Mouse (Mus musculus): ENCODE results near the gene Usp45. TPM values are rescaled to one million over a fixed set of nuclear protein-coding genes. Genes with fewer than 3 reads are reported as not detected.
A peak's percentile ranks its signal among the peaks of the same experiment; 100 is the strongest.

The Usp45 gene
- polyA plus RNA-seq, 1 experiment from 2014 or later, result 3.4 TPM

DNA sequence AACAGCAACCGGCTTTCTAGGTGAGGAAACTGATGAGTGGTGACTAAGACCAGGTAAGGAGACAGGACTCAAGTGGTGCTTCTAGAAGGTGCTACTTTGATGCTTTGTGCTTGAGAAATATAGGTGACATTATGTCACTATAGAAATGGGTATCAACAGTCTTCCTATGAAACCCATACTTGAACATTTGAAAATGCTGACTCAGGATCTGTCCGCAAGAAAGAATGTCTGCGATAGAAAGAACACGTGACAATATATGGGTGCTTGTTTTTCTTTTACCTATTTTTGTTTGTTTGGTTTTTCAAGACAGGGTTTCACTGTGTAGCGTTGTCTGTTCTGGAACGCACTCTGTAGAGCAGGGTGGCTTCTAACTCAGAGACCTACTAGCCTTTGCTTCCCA is 45.7 kb downstream of the Usp45 start:
- TF ChIP-seq CTCF (IDR thresholded peaks at IDR 0.05; ENCODE audit: low read depth), result no peak
- no peak overlapping the region for H3K4me3 ChIP-seq (ENCODE audit: low read depth, low read length)
- 86% methylated on average over 6 of the region's 6 CpGs for WGBS
- no peaks in the 10 kb centered on the region for H3K9me3 ChIP-seq (ENCODE audit: control insufficient read depth)
- no peak overlapping the region for H3K27ac ChIP-seq (ENCODE audit: low read depth, low read length)
- H3K27me3 ChIP-seq (replicated peaks; ENCODE audit: control insufficient read depth, insufficient read depth, low read length), result no peaks in the 10 kb centered on the region
- H3K36me3 ChIP-seq (ENCODE audit: control insufficient read depth, insufficient read depth), result peaks cover 20% of the 10 kb centered on the region
- no peak for ATAC-seq
- no peak overlapping the region for H3K4me2 ChIP-seq (replicated peaks; ENCODE audit: low read depth)
- H3K4me1 ChIP-seq (replicated peaks; ENCODE audit: control insufficient read depth, insufficient read depth, low read length), result no peaks in the 10 kb centered on the region
- no peak overlapping the region for H3K9ac ChIP-seq (ENCODE audit: low read depth, low read length)

DNA sequence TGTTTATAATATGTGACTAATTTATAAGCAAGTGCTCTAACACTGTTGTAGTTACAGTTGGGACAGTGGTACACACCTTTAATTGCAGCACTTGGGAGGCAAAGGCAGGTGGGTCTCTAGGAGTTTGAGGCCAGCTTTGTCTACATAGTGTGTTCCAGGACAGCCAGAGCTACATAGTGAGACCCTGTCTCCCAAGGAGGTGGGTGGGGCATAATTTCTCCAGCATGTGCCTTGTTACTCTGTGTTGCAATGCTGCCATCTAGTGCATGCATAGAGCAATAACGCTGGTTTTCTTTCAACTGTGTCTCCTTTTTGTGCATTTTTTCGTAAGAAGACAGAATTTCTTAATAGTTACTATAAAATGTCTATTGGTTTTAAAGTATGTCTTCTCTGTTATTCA is 47.1 kb downstream of the Usp45 start:
- peak; percentile 96 for TF ChIP-seq CTCF (IDR thresholded peaks at IDR 0.05; ENCODE audit: low read depth)
- ATAC-seq, result no peak
- no peak overlapping the region for H3K4me2 ChIP-seq (replicated peaks; ENCODE audit: low read depth)
- H3K27ac ChIP-seq (ENCODE audit: low read depth, low read length), result no peak overlapping the region
- no peak overlapping the region for H3K4me3 ChIP-seq (ENCODE audit: low read depth, low read length)
- no peaks in the 10 kb centered on the region for H3K4me1 ChIP-seq (replicated peaks; ENCODE audit: control insufficient read depth, insufficient read depth, low read length)
- H3K36me3 ChIP-seq (ENCODE audit: control insufficient read depth, insufficient read depth), result peaks cover 27% of the 10 kb centered on the region
- 39% methylated on average over 2 of the region's 2 CpGs for WGBS
- no peak overlapping the region for H3K9ac ChIP-seq (ENCODE audit: low read depth, low read length)
- no peaks in the 10 kb centered on the region for H3K27me3 ChIP-seq (replicated peaks; ENCODE audit: control insufficient read depth, insufficient read depth, low read length)
- no peaks in the 10 kb centered on the region for H3K9me3 ChIP-seq (ENCODE audit: control insufficient read depth)

GRCm38 (mm10) chr4:21826616-21827015 is 59.7 kb downstream of the Usp45 start:
- 72% methylated on average over 2 of the region's 2 CpGs for WGBS
- Histone ChIP-seq H3K27me3 (replicated peaks; ENCODE audit: control insufficient read depth, insufficient read depth, low read length) (no peaks in the 10 kb centered on the region), H3K4me1 (replicated peaks; ENCODE audit: control insufficient read depth, insufficient read depth, low read length) (no peaks in the 10 kb centered on the region), H3K27ac (ENCODE audit: low read depth, low read length) (no peak overlapping the region), H3K9ac (ENCODE audit: low read depth, low read length) (no peak overlapping the region), H3K9me3 (ENCODE audit: control insufficient read depth) (no peaks in the 10 kb centered on the region), H3K4me2 (replicated peaks; ENCODE audit: low read depth) (no peak overlapping the region), H3K36me3 (ENCODE audit: control insufficient read depth, insufficient read depth) (peaks cover 27% of the 10 kb centered on the region), H3K4me3 (ENCODE audit: low read depth, low read length) (no peak overlapping the region)
- TF ChIP-seq CTCF (IDR thresholded peaks at IDR 0.05; ENCODE audit: low read depth), result no peak
- ATAC-seq, result no peak

DNA sequence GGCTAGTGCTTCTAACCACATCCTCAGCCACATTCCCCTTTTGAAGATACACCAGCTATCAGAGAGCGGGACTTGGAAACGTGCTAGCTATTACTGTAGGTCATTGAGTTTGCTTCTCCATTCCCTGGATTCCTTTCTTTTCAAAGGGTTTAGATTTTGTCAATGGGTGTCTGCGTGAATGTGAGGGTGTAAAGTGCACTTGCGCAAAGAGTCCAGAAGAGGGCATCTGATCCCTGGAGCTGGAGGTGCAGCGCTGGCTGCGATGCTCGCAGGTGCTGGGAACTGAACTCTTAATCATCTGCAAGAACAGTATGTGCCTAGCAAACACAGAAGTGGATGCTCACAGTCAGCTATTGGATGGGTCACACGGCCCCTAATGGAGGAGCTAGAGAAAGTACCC is 65.9 kb downstream of the Usp45 start:
- no peak overlapping the region for H3K4me3 ChIP-seq (ENCODE audit: low read depth, low read length)
- no peaks in the 10 kb centered on the region for H3K9me3 ChIP-seq (ENCODE audit: control insufficient read depth)
- no peaks in the 10 kb centered on the region for H3K4me1 ChIP-seq (replicated peaks; ENCODE audit: control insufficient read depth, insufficient read depth, low read length)
- 98% methylated on average over 8 of the region's 8 CpGs for WGBS
- no peaks in the 10 kb centered on the region for H3K27me3 ChIP-seq (replicated peaks; ENCODE audit: control insufficient read depth, insufficient read depth, low read length)
- ATAC-seq, result no peak
- H3K9ac ChIP-seq (ENCODE audit: low read depth, low read length), result no peak overlapping the region
- no peak overlapping the region for H3K27ac ChIP-seq (ENCODE audit: low read depth, low read length)
- no peak for TF ChIP-seq CTCF (IDR thresholded peaks at IDR 0.05; ENCODE audit: low read depth)
- H3K4me2 ChIP-seq (replicated peaks; ENCODE audit: low read depth), result no peak overlapping the region
- H3K36me3 ChIP-seq (ENCODE audit: control insufficient read depth, insufficient read depth), result peaks cover 27% of the 10 kb centered on the region

DNA sequence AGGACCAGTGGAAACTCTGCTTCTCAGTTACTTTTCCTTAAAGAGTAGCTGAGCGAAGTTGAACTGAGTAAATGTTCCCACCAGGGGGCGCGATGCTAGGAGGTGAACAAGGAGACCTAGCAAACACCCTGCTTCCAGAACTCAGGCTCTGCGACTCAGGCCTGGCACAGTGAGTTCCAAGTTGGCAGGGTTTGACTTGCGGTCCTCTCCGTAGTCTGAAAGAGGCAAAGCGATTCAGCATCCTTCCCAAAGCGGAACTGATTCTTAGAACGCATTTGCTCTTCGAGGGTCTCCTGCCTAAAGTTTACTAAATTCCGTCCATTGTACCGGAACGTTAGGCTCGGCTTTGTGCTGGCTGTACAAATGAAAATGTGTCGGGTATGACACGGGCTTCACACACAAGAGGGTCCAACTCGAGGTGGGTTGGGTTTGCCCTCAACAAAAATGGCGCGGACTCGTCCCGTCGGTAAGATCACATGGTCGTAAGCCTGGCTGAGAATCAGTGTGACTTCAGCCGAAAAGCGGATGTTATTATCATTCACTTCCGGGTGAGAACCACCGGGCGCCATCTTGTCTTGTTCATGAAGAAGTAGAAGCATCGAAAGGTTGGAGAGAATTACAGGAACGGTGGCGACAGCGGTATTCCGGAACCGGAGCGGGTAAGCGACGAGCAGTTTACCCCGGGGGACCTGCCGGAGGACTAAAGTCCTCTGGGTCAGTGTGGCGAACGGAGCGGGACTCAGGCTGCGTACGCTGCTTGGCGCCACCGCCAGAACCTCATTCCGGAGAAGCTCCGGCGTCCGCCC is 80.7 kb downstream of the Usp45 start, which contains the start of gene Pnisr:
TSS of gene Pnisr (plus strand) at position 103 of the 806 bp plus-strand sequence.
- peak; percentile 95 for TF ChIP-seq CTCF (IDR thresholded peaks at IDR 0.05; ENCODE audit: low read depth)
- H3K36me3 ChIP-seq (ENCODE audit: control insufficient read depth, insufficient read depth), result no peaks in the 10 kb centered on the region
- under 1% methylated on average over 50 of the region's 50 CpGs for WGBS
- H3K4me1 ChIP-seq (replicated peaks; ENCODE audit: control insufficient read depth, insufficient read depth, low read length), result peaks cover 5% of the 10 kb centered on the region; the same call in 1 of the 2 replicates
- H3K27ac ChIP-seq (ENCODE audit: low read depth, low read length), result peak within 1 kb of the TSS; percentile 95
- no peaks in the 10 kb centered on the region for H3K27me3 ChIP-seq (replicated peaks; ENCODE audit: control insufficient read depth, insufficient read depth, low read length)
- H3K4me3 ChIP-seq (ENCODE audit: low read depth, low read length), result peak within 1 kb of the TSS; percentile 77
- peak; percentile 99 for ATAC-seq
- peak within 1 kb of the TSS; percentile 91 for H3K9ac ChIP-seq (ENCODE audit: low read depth, low read length)
- H3K4me2 ChIP-seq (replicated peaks; ENCODE audit: low read depth), result peak within 1 kb of the TSS; percentile 66
- H3K9me3 ChIP-seq (ENCODE audit: control insufficient read depth), result no peaks in the 10 kb centered on the region

- peak overlapping the region; percentile 66 for H3K4me2 ChIP-seq (replicated peaks; ENCODE audit: low read depth)
- no peaks in the 10 kb centered on the region for H3K36me3 ChIP-seq (ENCODE audit: control insufficient read depth, insufficient read depth)
- no peak for TF ChIP-seq CTCF (IDR thresholded peaks at IDR 0.05; ENCODE audit: low read depth)
- peak overlapping the region; percentile 77 for H3K4me3 ChIP-seq (ENCODE audit: low read depth, low read length)
- peak overlapping the region; percentile 95 for H3K27ac ChIP-seq (ENCODE audit: low read depth, low read length)
- H3K4me1 ChIP-seq (replicated peaks; ENCODE audit: control insufficient read depth, insufficient read depth, low read length), result peaks cover 5% of the 10 kb centered on the region; the same call in 1 of the 2 replicates
- peak; percentile 83 for ATAC-seq
- H3K9ac ChIP-seq (ENCODE audit: low read depth, low read length), result peak overlapping the region; percentile 91
- no peaks in the 10 kb centered on the region for H3K9me3 ChIP-seq (ENCODE audit: control insufficient read depth)
- under 1% methylated on average over 24 of the region's 24 CpGs for WGBS
- no peaks in the 10 kb centered on the region for H3K27me3 ChIP-seq (replicated peaks; ENCODE audit: control insufficient read depth, insufficient read depth, low read length)
Measured at GRCm38 (mm10) chr4:21848287-21848630, 81.3 kb downstream of the Usp45 start.
